Mouse (Mus musculus) MN1 (cell line): Measurements from ENCODE around the gene Osbpl6.

Experiments used
- DNase-seq: peaks from one replicate; pipeline ENCODE4 v3.0.0-alpha.2; 2016; ENCODE audit warnings: low spot score

Gene Osbpl6

GRCm38 (mm10) chr2:76498891-76499290, 92.6 kb downstream of the Osbpl6 start:
- DNase-seq: no peak

DNA sequence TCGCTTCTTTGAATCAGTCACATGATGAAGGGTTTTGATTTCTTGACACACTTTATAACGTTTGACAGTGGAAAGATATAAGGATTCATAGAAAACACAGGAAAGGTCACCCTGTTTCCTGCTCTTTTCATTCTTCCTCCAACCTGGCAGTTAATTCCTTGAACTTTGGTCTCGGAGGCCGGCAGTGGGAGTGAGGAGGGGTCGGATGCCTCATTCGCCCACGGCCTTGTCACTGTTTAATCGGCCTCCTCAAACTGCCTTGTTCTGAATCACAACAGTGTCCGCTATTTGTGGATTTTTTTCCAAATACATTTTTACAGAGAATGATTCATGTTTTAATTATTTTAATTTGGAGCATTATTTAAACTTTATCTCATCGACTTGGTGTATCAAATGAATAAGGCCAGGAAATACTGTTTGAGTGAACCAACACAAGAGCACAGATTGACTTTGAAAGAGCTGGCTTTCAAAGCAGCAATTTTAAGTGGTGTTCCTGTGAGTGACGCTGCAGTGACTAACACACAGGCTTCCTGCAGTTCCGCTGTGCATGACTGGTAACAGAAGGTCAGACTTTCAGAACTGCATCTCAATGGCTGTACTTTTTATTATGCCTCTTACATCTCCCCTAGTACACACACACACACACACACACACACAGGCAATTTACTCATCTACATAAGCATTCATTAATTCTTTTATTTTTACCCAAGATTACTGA, 98.0 kb downstream of the Osbpl6 start:
- no peak for DNase-seq

DNA sequence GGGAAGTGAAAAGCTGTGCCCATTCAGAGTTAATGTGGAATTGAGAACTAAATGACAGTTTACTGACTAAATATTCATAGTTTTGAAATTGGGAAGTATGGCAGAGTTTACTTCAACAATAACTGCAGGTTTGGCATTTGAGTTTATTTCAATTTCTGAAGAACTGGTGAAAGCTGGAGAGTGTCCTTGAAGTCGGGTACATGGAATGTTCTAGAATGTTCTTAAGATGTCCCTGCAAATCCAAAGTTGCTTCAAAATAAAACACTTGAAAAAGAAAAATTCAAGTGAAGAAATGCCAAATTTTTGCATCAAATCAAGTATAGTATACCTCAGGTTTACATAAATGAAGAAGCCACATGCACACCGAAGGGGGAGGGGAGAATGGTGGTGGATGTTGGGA, 98.7 kb downstream of the Osbpl6 start:
- DNase-seq: no peak

- peak; percentile 45 for DNase-seq
Observed at GRCm38 (mm10) chr2:76511281-76511721, 105.0 kb downstream of the Osbpl6 start.

DNA sequence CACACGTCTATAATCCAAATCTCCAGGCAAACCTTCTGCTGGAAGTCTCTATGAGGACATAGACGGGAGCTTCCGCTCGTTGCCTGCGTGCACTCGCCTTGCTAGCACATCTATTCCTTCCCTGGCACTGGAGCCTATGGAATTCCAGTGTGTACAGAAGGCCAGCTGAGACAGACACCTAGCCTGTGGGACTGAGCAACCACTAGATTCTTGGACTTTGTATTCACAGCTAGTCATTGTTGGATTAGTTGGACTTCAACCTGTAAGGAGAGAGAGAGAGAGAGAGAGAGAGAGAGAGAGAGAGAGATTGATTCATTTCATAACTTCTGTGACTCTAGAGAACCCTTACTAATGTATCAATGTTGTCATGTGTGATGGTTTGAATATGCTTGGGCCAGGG, 105.8 kb downstream of the Osbpl6 start:
- no peak for DNase-seq

DNA sequence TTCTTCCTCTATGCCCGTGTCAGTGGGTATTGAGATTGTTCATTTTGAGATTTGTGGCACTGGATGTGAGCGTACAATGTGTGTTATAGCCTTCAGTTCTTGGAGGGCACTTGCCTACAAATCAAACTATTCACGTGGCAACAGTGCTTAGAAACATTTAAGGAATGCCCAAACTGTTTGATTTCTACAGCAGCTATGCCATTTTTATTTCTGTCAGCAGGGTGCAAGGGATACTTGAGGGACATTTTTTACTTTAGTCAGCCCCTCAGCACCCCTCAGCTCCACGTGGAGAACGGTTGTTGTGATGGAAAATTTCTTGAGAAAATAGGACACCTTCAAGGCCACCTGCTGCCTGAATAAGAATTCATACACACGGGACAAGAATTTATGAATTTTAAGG, 106.6 kb downstream of the Osbpl6 start:
- DNase-seq: no peak

- DNase-seq: no peak
Observed at GRCm38 (mm10) chr2:76513296-76513695, 107.0 kb downstream of the Osbpl6 start.

GRCm38 (mm10) chr2:76517471-76517870, 111.2 kb downstream of the Osbpl6 start:
- no peak for DNase-seq

DNA sequence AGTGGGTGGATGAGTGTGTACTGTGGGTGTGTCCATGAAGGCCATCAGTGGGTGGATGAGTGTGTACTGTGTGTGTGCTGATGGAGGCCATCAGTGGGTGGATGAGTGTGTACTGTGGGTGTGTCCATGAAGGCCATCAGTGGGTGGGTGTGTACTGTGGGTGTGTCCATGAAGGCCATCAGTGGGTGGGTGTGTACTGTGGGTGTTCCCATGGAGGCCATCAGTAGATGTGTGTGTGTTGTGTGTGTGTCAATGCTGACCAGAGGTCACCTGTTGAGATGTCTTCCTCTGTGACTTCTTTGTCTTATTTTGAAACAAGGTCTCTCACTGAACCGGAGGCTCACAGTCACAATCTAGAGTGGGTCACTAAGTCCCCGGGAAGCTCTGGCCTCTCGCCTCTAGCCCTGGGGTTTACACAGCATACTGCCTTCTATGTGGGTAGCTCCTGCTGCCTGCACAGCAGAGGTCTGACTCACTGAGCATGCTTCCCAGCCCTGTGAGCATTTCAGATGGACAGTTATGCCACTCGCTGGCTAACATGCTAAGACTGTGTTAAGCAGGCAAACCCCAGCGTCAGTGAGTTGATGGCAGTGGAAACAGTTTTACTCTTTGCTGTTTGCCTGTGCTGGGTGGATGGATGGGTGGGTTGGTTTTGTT, 112.2 kb downstream of the Osbpl6 start:
- DNase-seq: no peak

GRCm38 (mm10) chr2:76521585-76521984, 115.3 kb downstream of the Osbpl6 start:
- DNase-seq: no peak

DNA sequence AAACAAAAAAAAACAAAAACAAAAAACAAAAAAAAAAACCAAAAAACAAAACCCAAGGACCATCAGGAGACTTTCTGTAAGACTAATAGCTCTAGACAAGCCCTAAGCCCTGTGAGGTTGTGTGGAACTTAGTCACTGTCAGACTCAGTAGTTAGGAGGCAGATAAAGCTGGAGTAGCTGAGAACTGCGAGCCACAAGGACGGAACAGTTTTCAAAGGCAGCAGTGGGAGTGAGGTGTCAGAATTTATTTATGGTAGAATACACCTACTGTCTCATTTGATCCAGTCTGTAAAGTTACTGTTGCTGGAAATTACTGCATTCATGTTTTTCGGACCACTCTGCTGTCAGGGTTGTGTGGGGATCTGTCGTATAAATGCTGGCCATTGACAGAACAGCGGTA, 118.1 kb downstream of the Osbpl6 start:
- DNase-seq: no peak

DNA sequence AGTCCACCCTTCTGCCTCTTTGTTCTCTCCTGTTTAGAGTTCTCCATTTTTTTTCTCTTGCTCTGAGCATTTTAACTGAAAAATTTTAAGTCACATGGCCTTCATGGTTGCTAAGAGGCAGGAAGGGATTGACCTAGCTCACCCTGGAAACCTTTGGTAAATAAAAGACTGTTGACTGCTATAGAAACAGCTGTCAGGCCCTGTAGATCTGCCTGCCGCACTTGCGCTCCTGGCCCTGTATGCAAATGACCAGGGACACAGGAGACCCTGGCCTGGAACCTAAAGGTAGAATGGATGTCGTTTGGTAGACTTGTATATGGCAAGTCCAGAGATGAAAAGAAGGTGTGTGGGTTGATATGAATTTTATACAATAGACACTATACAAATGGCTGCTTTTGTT, 119.3 kb downstream of the Osbpl6 start:
- DNase-seq: no peak

GRCm38 (mm10) chr2:76532490-76533126, 126.3 kb downstream of the Osbpl6 start:
- DNase-seq: peak; percentile 29

DNA sequence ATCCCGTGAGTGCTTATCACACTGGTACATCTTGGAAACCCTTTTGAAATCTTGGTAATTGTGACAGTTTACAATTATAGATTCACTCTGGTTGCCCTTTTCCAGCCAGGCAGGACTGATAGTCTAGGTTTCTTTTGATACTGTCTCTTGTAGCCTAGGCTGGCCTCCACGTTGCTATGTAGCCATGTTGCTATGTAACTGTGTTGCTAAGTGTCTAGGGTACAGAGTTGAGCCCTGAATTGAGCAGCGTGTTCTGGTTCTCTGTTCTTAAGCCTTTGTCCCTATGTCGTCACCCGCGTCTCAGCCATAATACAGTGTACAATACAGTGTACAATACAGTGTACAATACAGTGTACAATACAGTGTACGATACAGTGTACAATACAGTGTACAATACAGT, 128.6 kb downstream of the Osbpl6 start:
- DNase-seq: no peak

GRCm38 (mm10) chr2:76541900-76542299, 135.6 kb downstream of the Osbpl6 start:
- no peak for DNase-seq

DNA sequence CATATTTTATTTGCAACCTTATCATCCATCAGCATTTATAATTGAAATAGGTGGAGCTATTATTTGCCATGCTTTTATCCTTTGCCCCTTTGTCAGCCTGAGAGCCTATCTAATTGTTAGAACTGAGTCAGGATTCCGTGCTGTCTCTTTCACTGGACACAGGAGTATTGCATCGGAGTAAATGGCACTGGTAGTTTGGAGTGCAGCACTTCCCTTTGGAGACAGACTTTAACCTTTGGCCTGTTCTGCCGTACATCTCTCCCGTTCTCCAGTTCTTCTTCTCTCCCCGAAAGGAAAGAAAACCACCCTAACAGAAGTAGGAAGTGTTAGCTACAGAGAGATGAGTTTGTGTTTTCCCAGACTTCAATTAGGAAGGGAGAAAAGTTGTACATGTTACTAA, 136.6 kb downstream of the Osbpl6 start:
- DNase-seq: peak; percentile 18

- no peak for DNase-seq
Observed at GRCm38 (mm10) chr2:76545539-76545938, 139.2 kb downstream of the Osbpl6 start.

GRCm38 (mm10) chr2:76548171-76548570, 141.9 kb downstream of the Osbpl6 start:
- DNase-seq: no peak

DNA sequence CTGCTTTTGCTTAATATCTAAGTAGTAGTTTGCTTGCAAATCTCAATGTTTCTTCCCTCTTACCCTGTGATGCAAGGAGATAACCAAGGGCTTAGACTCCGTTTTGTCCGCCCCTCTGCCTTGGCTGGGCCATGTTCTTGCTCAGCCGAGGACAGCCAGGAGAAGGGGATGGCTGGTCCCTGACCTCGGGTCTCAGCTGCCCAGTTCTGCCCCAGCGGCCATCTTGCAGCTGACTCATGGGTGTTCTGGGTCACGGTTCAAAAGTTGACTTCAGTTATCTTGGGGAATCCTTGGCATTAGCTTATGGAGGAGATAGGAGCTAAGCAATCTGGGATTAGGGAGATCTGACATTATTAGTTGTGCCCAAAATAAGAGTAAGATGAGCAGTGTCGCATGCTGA, 142.5 kb downstream of the Osbpl6 start:
- DNase-seq: no peak

- no peak for DNase-seq
Observed at GRCm38 (mm10) chr2:76549316-76549715, 143.0 kb downstream of the Osbpl6 start.

GRCm38 (mm10) chr2:76555852-76556558, 149.7 kb downstream of the Osbpl6 start:
- no peak for DNase-seq

DNA sequence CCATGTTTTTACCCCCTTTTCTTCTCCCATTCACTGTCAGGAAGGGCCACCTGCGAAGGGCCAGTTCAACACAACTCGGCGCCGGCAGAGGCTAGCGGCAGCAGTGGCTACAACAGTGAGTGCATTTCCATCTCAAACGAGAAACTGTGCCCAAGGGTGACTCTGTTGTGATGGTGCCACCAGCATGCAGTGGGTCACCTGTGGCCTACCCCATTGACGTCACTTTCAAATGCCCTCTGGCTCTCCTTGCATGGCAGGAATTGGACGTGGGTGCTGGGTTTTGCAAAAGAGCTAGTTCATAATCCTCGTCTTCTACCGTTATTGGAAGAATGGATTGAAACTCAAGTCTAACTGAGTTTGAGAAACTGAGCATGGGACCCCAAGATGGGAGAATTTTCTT, 153.8 kb downstream of the Osbpl6 start:
- DNase-seq: no peak

GRCm38 (mm10) chr2:76563862-76564261, 157.6 kb downstream of the Osbpl6 start:
- no peak for DNase-seq
